Mouse (Mus musculus) ES-Bruce4 (cell line): ENCODE results near the gene Capsl. TPM values are rescaled to one million over a fixed set of nuclear protein-coding genes. Genes with fewer than 3 reads are reported as not detected.

Experiments
- H3K27ac ChIP-seq: 2 replicates; pipeline ENCODE4 v1.5.1; 2012; ENCODE audit warnings: low read length, inconsistent platforms; ENCODE audit not compliant: insufficient read depth
- H3K27me3 ChIP-seq: 2 replicates; pipeline ENCODE4 v1.6.1; 2012; ENCODE audit warnings: mild to moderate bottlenecking, low read length, inconsistent platforms; ENCODE audit not compliant: control insufficient read depth, poor library complexity, insufficient read depth, severe bottlenecking
- H3K36me3 ChIP-seq: 2 replicates; pipeline ENCODE4 v1.6.1; 2012; ENCODE audit warnings: inconsistent platforms, mild to moderate bottlenecking, low read length, moderate library complexity; ENCODE audit not compliant: control insufficient read depth, poor library complexity, insufficient read depth, severe bottlenecking
- H3K4me1 ChIP-seq: one replicate; pipeline ENCODE4 v1.8.1; 2011; ENCODE audit warnings: low read length; ENCODE audit not compliant: control insufficient read depth, insufficient read depth
- H3K4me3 ChIP-seq: 2 replicates; pipeline ENCODE4 v1.5.1; 2011; ENCODE audit warnings: low read depth, mild to moderate bottlenecking, low read length
- H3K9ac ChIP-seq: 2 replicates; pipeline ENCODE4 v1.6.1; 2012; ENCODE audit warnings: low read depth, mild to moderate bottlenecking, inconsistent platforms; ENCODE audit not compliant: poor library complexity, severe bottlenecking
- H3K9me3 ChIP-seq: replicated peaks from 2 replicates; pipeline ENCODE4 v1.6.1; 2012; ENCODE audit warnings: mild to moderate bottlenecking, low read length, inconsistent platforms; ENCODE audit not compliant: control insufficient read depth, poor library complexity, insufficient read depth, severe bottlenecking
- CTCF ChIP-seq: IDR thresholded peaks from one replicate; pipeline ENCODE4 v1.8.1; 2011; ENCODE audit warnings: low read depth, low read length
- EP300 ChIP-seq: IDR thresholded peaks from 2 replicates; pipeline ENCODE4 v1.6.1; 2011; ENCODE audit warnings: low read depth, low read length; ENCODE audit not compliant: insufficient read depth
- POLR2A ChIP-seq: IDR thresholded peaks from one replicate; pipeline ENCODE4 v1.8.1; 2011; ENCODE audit warnings: low read length; ENCODE audit not compliant: insufficient read depth
- polyA plus RNA-seq: library from polyadenylated mRNA; stranded (reverse); fragments of >200 nt; gene quantifications from 2 replicates; pipeline ENCODE4 v1.2.4, GENCODE M21; 2011; ENCODE audit warnings: low read depth; ENCODE audit not compliant: missing spikeins, insufficient read depth, insufficient read length

Capsl gene
- polyA plus RNA-seq, result 11.3 and 12.0 TPM in 2 replicates

DNA sequence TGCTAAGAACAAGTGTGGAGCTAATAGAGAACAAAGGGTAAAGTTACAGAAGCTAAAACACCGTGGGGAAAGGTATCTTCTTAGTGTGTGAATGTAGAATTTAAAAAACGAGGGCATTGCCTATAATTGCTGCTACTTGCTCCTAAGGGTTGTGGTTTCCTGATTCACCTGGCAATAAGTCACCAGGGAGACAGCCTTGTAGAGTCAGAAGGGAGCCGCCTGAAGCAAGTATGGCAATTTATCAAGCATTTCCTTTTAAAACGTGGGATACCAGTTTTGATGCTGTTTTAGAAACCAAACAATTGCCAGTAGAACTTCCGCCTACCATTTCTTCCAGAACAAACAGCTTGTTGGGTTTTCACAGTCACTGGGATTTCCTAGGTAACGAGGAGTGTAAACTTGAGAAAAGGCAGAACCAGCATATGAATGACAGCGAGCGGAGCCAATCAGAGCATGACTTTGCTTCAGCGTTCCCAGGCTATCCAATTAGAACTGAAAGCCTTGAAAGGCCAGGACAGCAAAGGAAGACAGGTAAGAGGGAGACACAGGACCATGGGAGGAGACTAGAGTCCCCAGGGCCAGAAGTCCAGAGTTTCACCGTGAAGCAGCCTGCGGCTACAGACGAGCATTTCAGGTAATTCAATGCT lies at the start of gene Capsl:
Capsl (plus strand) TSS at position 495 of the 647 bp plus-strand sequence.
- Histone ChIP-seq H3K4me3 (no peak within 1 kb of the TSS), H3K9me3 (no peaks in the 10 kb centered on the region)
- TF ChIP-seq EP300, result no peak
- TF ChIP-seq CTCF, result no peak
- TF ChIP-seq POLR2A, result no peak

DNA sequence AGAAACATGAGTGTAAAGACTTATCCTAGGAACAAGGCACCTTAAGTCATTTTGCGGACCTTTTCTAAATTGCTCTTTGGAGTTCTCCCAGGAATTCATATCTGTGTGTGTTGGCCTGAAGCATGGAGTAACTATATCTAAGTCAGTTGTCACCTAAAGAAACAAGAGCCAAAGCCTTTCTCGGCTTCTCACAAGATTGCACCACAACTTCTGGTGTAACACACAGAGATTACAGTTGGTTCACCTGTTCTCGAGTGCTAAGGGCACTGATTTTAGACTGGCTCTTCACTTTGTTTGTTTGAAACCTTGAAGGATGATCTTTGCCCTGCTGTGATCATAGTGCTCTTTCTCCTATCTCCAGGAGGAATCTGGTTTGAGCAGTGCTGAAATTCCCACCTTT lies 26.4 kb upstream of the Capsl start:
- Histone ChIP-seq H3K27me3 (no peaks in the 10 kb centered on the region; the same call in 1 of the 2 replicates), H3K4me1 (no peaks in the 10 kb centered on the region), H3K27ac (no peak overlapping the region), H3K9ac (no peak overlapping the region), H3K4me3 (no peak overlapping the region), H3K9me3 (no peaks in the 10 kb centered on the region), H3K36me3 (no peaks in the 10 kb centered on the region)
- TF ChIP-seq CTCF (no peak), EP300 (no peak), POLR2A (no peak)

More for the DNA sequence above, at the start of gene Capsl:
- H3K4me1 ChIP-seq, result no peaks in the 10 kb centered on the region
- H3K27ac ChIP-seq, result no peak within 1 kb of the TSS
- H3K9ac ChIP-seq, result 0 out of 2 replicates have a peak within 1 kb of the TSS, but pooled peaks have one; percentile 22
- H3K27me3 ChIP-seq, result no peaks in the 10 kb centered on the region
- H3K36me3 ChIP-seq, result no peaks in the 10 kb centered on the region

DNA sequence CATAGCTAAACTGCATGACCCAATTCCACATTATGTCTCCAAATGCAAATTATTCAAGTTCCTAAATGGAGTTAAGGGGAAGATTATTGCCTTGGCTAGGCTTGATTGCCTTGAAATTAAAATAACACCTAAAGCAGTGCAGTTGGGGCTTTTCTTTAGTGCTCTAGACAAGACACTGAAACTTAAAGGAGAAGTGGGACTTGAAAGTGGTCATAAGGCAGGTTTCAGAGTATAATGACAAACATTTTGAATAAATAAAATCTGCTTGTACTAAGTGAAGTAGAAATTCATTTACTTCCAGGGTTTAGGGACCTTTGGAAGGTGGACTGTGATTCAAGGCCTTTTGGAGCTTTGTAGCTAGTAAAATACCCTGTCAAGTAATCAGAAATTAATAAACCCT lies 14.7 kb upstream of the Capsl start:
- no peak overlapping the region for H3K27ac ChIP-seq
- TF ChIP-seq EP300, result no peak
- no peaks in the 10 kb centered on the region for H3K27me3 ChIP-seq
- H3K4me3 ChIP-seq, result no peak overlapping the region
- no peaks in the 10 kb centered on the region for H3K9me3 ChIP-seq
- no peak overlapping the region for H3K9ac ChIP-seq
- no peaks in the 10 kb centered on the region for H3K4me1 ChIP-seq
- no peaks in the 10 kb centered on the region for H3K36me3 ChIP-seq

DNA sequence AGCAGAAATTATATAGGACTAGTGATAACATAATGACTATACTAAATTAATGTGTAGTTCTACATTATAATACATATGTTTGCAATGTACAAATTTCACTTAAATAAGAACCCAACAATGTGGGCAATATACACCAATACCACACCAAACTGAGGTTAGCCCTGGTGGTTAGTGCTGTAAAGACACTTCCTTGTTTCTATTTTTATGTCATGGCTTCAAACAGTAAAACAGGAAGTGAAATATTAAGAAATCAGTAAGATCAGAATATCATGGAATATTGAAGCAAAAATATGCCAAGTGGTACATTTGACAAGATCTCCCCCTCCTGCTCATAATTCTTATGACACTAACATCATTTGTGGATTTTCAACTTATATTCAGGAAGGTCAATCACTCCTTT lies 8.0 kb upstream of the Capsl start:
- TF ChIP-seq POLR2A, result no peak
- TF ChIP-seq EP300, result no peak
- TF ChIP-seq CTCF, result no peak
- Histone ChIP-seq H3K4me3 (no peak overlapping the region), H3K9ac (no peak overlapping the region), H3K27ac (no peak overlapping the region), H3K36me3 (no peaks in the 10 kb centered on the region), H3K9me3 (no peaks in the 10 kb centered on the region), H3K27me3 (no peaks in the 10 kb centered on the region), H3K4me1 (no peaks in the 10 kb centered on the region)

DNA sequence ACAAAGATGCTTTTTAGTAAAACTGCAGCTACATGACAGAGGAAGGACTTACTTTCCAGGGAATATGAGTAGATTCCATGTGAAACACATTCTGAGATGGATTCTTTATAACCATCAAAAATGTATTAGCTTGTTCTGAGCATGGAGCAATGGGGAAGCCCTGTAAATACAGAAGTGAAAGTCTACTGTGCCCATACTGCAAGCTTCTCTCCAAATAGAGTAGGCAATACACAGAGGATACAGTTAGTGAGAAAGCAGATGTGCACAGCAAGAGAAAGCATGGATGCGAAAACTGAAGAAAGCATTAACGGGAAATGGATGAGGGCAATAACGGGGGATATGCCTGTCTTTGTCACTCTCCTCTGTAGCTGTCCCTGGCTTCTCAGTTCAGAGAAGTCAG lies 6.0 kb upstream of the Capsl start:
- H3K4me3 ChIP-seq, result no peak overlapping the region
- no peak overlapping the region for H3K9ac ChIP-seq
- no peaks in the 10 kb centered on the region for H3K27me3 ChIP-seq
- H3K4me1 ChIP-seq, result no peaks in the 10 kb centered on the region
- H3K27ac ChIP-seq, result no peak overlapping the region
- no peaks in the 10 kb centered on the region for H3K36me3 ChIP-seq
- TF ChIP-seq POLR2A, result no peak
- TF ChIP-seq EP300, result no peak
- no peak for TF ChIP-seq CTCF
- no peaks in the 10 kb centered on the region for H3K9me3 ChIP-seq

DNA sequence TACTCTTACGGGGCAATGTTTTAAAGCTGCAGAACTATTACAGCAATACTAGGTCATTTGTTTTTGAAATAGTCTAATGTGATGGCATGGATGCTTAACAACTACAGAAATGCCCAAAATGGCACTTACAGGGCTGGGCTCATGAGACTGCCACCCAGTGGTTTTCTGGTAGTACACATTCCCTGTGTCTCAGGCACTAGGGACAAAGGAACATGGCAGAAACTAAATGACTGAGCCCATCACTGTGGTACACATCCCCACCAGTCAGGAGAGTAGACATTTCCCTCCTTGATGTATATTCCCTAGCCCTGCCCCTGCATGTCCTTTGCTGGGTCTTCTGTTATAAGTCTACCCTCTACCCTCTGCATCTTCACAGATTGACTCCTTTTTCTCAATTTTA lies 16.2 kb downstream of the Capsl start:
- TF ChIP-seq POLR2A (no peak), EP300 (no peak), CTCF (peak; percentile 41)
- Histone ChIP-seq H3K27ac (peak overlapping the region; percentile 97), H3K4me3 (no peak overlapping the region), H3K9me3 (0 out of 2 replicates have a peak, but pooled peaks cover 2% of the 10 kb centered on the region), H3K4me1 (peaks cover 6% of the 10 kb centered on the region), H3K27me3 (no peaks in the 10 kb centered on the region), H3K9ac (no peak overlapping the region), H3K36me3 (no peaks in the 10 kb centered on the region)
